Mouse (Mus musculus): Measurements from ENCODE around the gene Tmprss9. TPM values are rescaled to one million over a fixed set of nuclear protein-coding genes. Genes with fewer than 3 reads are reported as not detected.

Gene Tmprss9
- polyA plus RNA-seq, 1 experiment, result not detected

- no peak overlapping the region for H3K27ac ChIP-seq (ENCODE audit: insufficient read depth, low read length)
- H3K4me3 ChIP-seq (ENCODE audit: insufficient read depth, low read length), result no peak overlapping the region
- H3K4me1 ChIP-seq (ENCODE audit: control insufficient read depth, insufficient read depth, low read length), result no peaks in the 10 kb centered on the region
- no peak for TF ChIP-seq CTCF (IDR thresholded peaks at IDR 0.05; ENCODE audit: borderline replicate concordance, insufficient read depth, low read length)
These were observed 37.9 kb downstream of the Tmprss9 start for GRCm38 (mm10) chr10:80909375-80910162.

- Histone ChIP-seq H3K27ac (ENCODE audit: insufficient read depth, low read length) (no peak overlapping the region), H3K4me3 (ENCODE audit: insufficient read depth, low read length) (no peak overlapping the region), H3K4me1 (ENCODE audit: control insufficient read depth, insufficient read depth, low read length) (no peaks in the 10 kb centered on the region)
- TF ChIP-seq POLR2A (IDR thresholded peaks at IDR 0.05; ENCODE audit: low read depth, low read length) (no peak), CTCF (IDR thresholded peaks at IDR 0.05; ENCODE audit: borderline replicate concordance, insufficient read depth, low read length) (no peak)
These were observed 39.7 kb downstream of the Tmprss9 start for GRCm38 (mm10) chr10:80911354-80911753.

GRCm38 (mm10) chr10:80911891-80912290 lies 40.2 kb downstream of the Tmprss9 start:
- no peaks in the 10 kb centered on the region for H3K4me1 ChIP-seq (ENCODE audit: control insufficient read depth, insufficient read depth, low read length)
- no peak for TF ChIP-seq POLR2A (IDR thresholded peaks at IDR 0.05; ENCODE audit: low read depth, low read length)
- TF ChIP-seq CTCF (IDR thresholded peaks at IDR 0.05; ENCODE audit: borderline replicate concordance, insufficient read depth, low read length), result no peak
- H3K27ac ChIP-seq (ENCODE audit: insufficient read depth, low read length), result no peak overlapping the region
- H3K4me3 ChIP-seq (ENCODE audit: insufficient read depth, low read length), result no peak overlapping the region

- H3K27ac ChIP-seq (ENCODE audit: insufficient read depth, low read length), result no peak overlapping the region
- H3K4me1 ChIP-seq (ENCODE audit: control insufficient read depth, insufficient read depth, low read length), result no peaks in the 10 kb centered on the region
- TF ChIP-seq CTCF (IDR thresholded peaks at IDR 0.05; ENCODE audit: borderline replicate concordance, insufficient read depth, low read length) (no peak), POLR2A (IDR thresholded peaks at IDR 0.05; ENCODE audit: low read depth, low read length) (no peak)
These were observed 41.8 kb downstream of the Tmprss9 start for GRCm38 (mm10) chr10:80913364-80914011.

GRCm38 (mm10) chr10:80914253-80914656 lies 42.6 kb downstream of the Tmprss9 start:
- no peaks in the 10 kb centered on the region for H3K4me1 ChIP-seq (ENCODE audit: control insufficient read depth, insufficient read depth, low read length)
- no peak for TF ChIP-seq POLR2A (IDR thresholded peaks at IDR 0.05; ENCODE audit: low read depth, low read length)
- no peak for TF ChIP-seq CTCF (IDR thresholded peaks at IDR 0.05; ENCODE audit: borderline replicate concordance, insufficient read depth, low read length)
- H3K27ac ChIP-seq (ENCODE audit: insufficient read depth, low read length), result no peak overlapping the region
- H3K4me3 ChIP-seq (ENCODE audit: insufficient read depth, low read length), result no peak overlapping the region

More at GRCm38 (mm10) chr10:80913364-80914011, 41.8 kb downstream of the Tmprss9 start:
- H3K4me3 ChIP-seq (ENCODE audit: insufficient read depth, low read length), result no peak overlapping the region

GRCm38 (mm10) chr10:80915260-80915659 lies 43.6 kb downstream of the Tmprss9 start:
- no peak for TF ChIP-seq CTCF (IDR thresholded peaks at IDR 0.05; ENCODE audit: borderline replicate concordance, insufficient read depth, low read length)
- no peak for TF ChIP-seq POLR2A (IDR thresholded peaks at IDR 0.05; ENCODE audit: low read depth, low read length)
- H3K4me1 ChIP-seq (ENCODE audit: control insufficient read depth, insufficient read depth, low read length), result no peaks in the 10 kb centered on the region
- H3K27ac ChIP-seq (ENCODE audit: insufficient read depth, low read length), result no peak overlapping the region
- no peak overlapping the region for H3K4me3 ChIP-seq (ENCODE audit: insufficient read depth, low read length)

GRCm38 (mm10) chr10:80915736-80916135 lies 44.1 kb downstream of the Tmprss9 start:
- Histone ChIP-seq H3K27ac (ENCODE audit: insufficient read depth, low read length) (no peak overlapping the region), H3K4me1 (ENCODE audit: control insufficient read depth, insufficient read depth, low read length) (no peaks in the 10 kb centered on the region), H3K4me3 (ENCODE audit: insufficient read depth, low read length) (no peak overlapping the region)
- TF ChIP-seq CTCF (IDR thresholded peaks at IDR 0.05; ENCODE audit: borderline replicate concordance, insufficient read depth, low read length) (no peak), POLR2A (IDR thresholded peaks at IDR 0.05; ENCODE audit: low read depth, low read length) (no peak)

- TF ChIP-seq POLR2A (IDR thresholded peaks at IDR 0.05; ENCODE audit: low read depth, low read length) (no peak), CTCF (IDR thresholded peaks at IDR 0.05; ENCODE audit: borderline replicate concordance, insufficient read depth, low read length) (no peak)
- H3K4me3 ChIP-seq (ENCODE audit: insufficient read depth, low read length), result peak overlapping the region; percentile 86
- no peaks in the 10 kb centered on the region for H3K4me1 ChIP-seq (ENCODE audit: control insufficient read depth, insufficient read depth, low read length)
- H3K27ac ChIP-seq (ENCODE audit: insufficient read depth, low read length), result no peak overlapping the region
These were observed 45.7 kb downstream of the Tmprss9 start for GRCm38 (mm10) chr10:80917336-80917778.

- Histone ChIP-seq H3K4me1 (ENCODE audit: control insufficient read depth, insufficient read depth, low read length) (no peaks in the 10 kb centered on the region), H3K4me3 (ENCODE audit: insufficient read depth, low read length) (peak within 1 kb of the TSS; percentile 86), H3K27ac (ENCODE audit: insufficient read depth, low read length) (no peak within 1 kb of the TSS)
- no peak for TF ChIP-seq CTCF (IDR thresholded peaks at IDR 0.05; ENCODE audit: borderline replicate concordance, insufficient read depth, low read length)
- TF ChIP-seq POLR2A (IDR thresholded peaks at IDR 0.05; ENCODE audit: low read depth, low read length), result peak; percentile 51
These were observed 46.3 kb downstream of the Tmprss9 start, which contains the start of gene Lmnb2 for GRCm38 (mm10) chr10:80917779-80918434. TSS of gene Lmnb2 (minus strand) at chr10:80918245.

All from embryonic fibroblast, embryonic 13.5 days (primary cell).